Mouse (Mus musculus) heart, embryonic 10.5 days (tissue): ENCODE measurements around the gene Kif18b. TPM values are rescaled to one million over a fixed set of nuclear protein-coding genes. Genes with fewer than 3 reads are reported as not detected.

Experiments used
- DNase-seq: peaks from one replicate; pipeline ENCODE4 v3.0.0-alpha.2; 2017; ENCODE audit warnings: low spot score
- H3K27ac ChIP-seq: fragments of 300-500 bp; sonication (generic); 2 replicates; pipeline ENCODE4 v1.5.1; 2016; ENCODE audit warnings: mild to moderate bottlenecking
- H3K27me3 ChIP-seq: fragments of 300-500 bp; sonication (generic); 2 replicates; pipeline ENCODE4 v1.6.1; 2016; ENCODE audit warnings: mild to moderate bottlenecking; ENCODE audit not compliant: poor library complexity, insufficient read depth, severe bottlenecking
- H3K36me3 ChIP-seq: fragments of 300-500 bp; sonication (generic); 2 replicates; pipeline ENCODE4 v1.6.1; 2016; ENCODE audit warnings: mild to moderate bottlenecking, moderate library complexity
- H3K4me1 ChIP-seq: fragments of 300-500 bp; sonication (generic); 2 replicates; pipeline ENCODE4 v1.6.1; 2016; ENCODE audit warnings: mild to moderate bottlenecking
- H3K4me3 ChIP-seq: fragments of 300-500 bp; sonication (generic); 2 replicates; pipeline ENCODE4 v1.5.1; 2016; ENCODE audit warnings: mild to moderate bottlenecking, moderate library complexity
- H3K9me3 ChIP-seq: fragments of 300-500 bp; sonication (generic); 2 replicates; pipeline ENCODE4 v1.6.1; 2016; ENCODE audit warnings: mild to moderate bottlenecking, moderate library complexity
- WGBS: fragments of 180-500 bp; shearing (Covaris S2); methylation state at CpG from one replicate; pipeline ENCODE4 v1.1.7; 2016; 5-methylcytosine and 5-hydroxymethylcytosine counted together
- polyA plus RNA-seq: library from polyadenylated mRNA; unstranded; fragments of >200 nt; fragmentation: Nextera tagmentation; extraction: Ambion mirVana; gene quantifications from 2 replicates; pipeline ENCODE4 v1.2.1, GENCODE M21; 2016

Gene Kif18b
- polyA plus RNA-seq, 1 experiment from 2014 or later, result 12.1 TPM

DNA sequence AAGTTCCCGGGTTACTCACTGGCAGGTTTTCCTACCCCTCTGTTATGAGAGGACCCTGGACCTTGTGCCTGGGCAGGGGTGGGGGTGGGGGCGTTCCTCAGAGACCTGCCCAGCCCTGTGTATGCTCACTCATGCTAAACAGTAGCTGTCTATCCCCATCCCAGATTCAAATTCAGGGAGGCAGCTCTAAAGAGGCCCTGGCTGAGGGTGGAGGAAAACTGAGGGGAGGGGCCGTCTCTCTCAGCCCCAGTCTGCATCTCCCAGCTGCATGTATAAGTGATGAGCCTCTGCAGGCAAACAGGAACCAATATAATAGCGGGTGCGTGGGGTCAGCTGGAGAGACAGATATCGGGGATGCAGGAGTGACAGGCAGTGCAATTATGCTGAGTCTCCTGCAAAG lies 28.0 kb upstream of the Kif18b start:
- H3K27ac ChIP-seq, result no peak overlapping the region
- DNase-seq, result no peak
- H3K4me1 ChIP-seq, result peaks cover 33% of the 10 kb centered on the region
- 40% methylated on average over 6 of the region's 6 CpGs for WGBS
- H3K9me3 ChIP-seq, result no peaks in the 10 kb centered on the region
- peaks cover 86% of the 10 kb centered on the region for H3K27me3 ChIP-seq
- H3K4me3 ChIP-seq, result no peak overlapping the region
- no peaks in the 10 kb centered on the region for H3K36me3 ChIP-seq

DNA sequence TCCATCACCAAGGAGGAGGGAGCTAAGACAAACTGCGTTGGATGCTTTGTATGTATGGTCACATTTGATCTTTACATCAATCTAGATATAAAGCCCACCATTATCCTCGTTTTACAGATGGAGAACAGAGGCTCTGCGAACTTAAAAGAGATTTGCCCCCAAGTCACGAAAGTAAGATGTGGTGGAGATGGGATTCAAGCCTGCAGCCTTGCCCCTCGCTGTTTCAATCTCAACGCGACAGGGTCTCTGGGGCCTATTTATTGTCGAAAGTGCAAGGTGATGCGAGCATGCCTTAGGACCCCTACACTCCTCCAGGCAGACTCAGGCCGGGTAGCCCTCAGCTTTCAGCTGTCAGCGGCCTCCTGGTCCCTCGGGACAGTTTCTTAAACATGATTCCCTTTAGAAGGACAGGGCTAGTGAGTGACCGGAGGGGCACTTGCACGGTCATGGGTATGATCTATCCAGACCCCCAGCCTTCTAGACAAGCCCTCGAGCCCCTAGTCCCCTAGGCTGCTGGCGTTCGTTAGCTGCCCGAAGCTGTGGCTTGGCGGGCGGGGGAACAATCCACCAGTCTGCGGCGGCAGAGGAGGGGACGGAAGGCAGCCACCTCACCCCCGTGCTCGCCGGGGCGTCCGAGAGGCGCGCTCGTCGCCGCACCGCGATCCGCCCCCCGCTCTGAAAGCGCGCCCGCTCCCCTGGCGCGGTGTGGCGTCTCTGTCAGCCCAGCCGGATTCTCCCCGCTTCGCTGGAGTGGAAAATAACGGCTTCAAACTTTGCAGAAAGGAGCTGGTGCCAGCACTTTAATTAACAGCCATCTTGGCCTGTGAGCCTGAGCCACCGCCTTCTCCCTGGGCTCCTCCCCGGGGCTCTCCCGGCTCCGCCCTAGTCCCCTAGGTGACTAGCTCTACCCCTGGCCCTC lies 23.4 kb upstream of the Kif18b start:
- peak overlapping the region; percentile 80 for H3K27ac ChIP-seq
- no peak for DNase-seq
- no peaks in the 10 kb centered on the region for H3K9me3 ChIP-seq
- no peaks in the 10 kb centered on the region for H3K36me3 ChIP-seq
- under 1% methylated on average over 50 of the region's 51 CpGs for WGBS
- H3K4me3 ChIP-seq, result peak overlapping the region; percentile 66
- H3K27me3 ChIP-seq, result peaks cover 100% of the 10 kb centered on the region
- H3K4me1 ChIP-seq, result peaks cover 44% of the 10 kb centered on the region

DNA sequence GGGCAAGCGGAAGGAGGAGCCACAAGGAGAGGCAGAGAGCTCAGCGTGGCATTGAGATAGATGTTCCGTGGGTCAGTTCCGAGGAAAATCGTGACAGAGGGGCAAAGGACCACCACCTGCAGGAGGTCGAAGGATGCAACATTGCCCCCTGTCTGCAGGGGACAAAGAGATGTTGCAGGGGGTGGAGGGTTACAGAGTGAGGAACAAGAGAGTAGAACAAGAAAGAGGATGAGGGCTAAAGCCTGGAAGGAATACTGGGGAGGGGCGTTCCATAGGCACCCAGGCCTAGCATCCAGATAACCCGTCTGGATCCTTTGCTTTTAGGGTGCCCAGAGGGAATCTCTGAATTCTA lies 22.0 kb upstream of the Kif18b start:
- H3K27me3 ChIP-seq, result peaks cover 100% of the 10 kb centered on the region
- H3K27ac ChIP-seq, result no peak overlapping the region
- no peaks in the 10 kb centered on the region for H3K36me3 ChIP-seq
- DNase-seq, result no peak
- 5% methylated on average over 8 of the region's 8 CpGs for WGBS
- no peaks in the 10 kb centered on the region for H3K9me3 ChIP-seq
- peaks cover 39% of the 10 kb centered on the region for H3K4me1 ChIP-seq
- H3K4me3 ChIP-seq, result peak overlapping the region; percentile 56

DNA sequence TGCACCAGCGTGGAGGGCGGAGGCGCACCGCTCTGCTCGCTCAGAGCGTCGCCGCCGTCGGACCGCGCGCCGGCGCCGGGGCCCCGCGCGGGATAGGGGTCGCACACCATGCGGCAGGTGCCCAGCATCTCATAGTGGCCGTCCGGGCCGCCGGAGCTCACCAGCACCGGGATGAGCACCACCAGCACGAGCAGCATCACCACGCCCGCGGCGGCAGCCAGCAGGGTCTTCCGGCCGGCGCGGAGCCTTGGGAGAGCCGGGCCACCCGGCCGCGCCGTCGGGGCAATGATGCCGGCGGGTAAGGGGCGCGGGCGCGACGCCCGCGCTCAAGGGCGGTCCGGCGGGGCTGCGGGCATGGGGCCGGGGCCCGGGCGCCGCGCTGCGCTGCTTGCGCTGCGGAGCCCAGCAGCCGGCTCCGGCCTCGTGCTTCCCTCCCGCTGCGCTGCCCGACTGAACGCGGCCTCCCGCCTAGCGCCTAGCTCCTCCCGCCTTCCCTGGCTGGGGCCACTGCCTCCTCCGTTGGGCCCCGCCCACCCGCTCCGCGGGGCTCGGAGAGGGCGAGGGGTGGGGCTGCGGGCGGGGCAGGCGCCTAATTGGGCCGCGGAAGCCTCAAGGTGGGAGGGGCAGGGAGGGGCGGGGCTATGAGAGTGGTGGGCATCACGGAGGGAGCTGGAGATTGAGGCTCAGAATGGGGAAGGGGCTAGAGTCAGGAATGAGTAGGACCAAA lies 21.5 kb upstream of the Kif18b start, which contains the start of gene C1ql1:
Gene C1ql1 (minus strand): TSS at position 424 of the 727 bp plus-strand sequence.
- Histone ChIP-seq H3K36me3 (no peaks in the 10 kb centered on the region), H3K9me3 (no peaks in the 10 kb centered on the region), H3K27ac (peak within 1 kb of the TSS; percentile 83), H3K4me3 (peak within 1 kb of the TSS; percentile 56), H3K4me1 (peaks cover 39% of the 10 kb centered on the region), H3K27me3 (peaks cover 100% of the 10 kb centered on the region)
- under 1% methylated on average over 86 of the region's 87 CpGs for WGBS
- peak; percentile 92 for DNase-seq

DNA sequence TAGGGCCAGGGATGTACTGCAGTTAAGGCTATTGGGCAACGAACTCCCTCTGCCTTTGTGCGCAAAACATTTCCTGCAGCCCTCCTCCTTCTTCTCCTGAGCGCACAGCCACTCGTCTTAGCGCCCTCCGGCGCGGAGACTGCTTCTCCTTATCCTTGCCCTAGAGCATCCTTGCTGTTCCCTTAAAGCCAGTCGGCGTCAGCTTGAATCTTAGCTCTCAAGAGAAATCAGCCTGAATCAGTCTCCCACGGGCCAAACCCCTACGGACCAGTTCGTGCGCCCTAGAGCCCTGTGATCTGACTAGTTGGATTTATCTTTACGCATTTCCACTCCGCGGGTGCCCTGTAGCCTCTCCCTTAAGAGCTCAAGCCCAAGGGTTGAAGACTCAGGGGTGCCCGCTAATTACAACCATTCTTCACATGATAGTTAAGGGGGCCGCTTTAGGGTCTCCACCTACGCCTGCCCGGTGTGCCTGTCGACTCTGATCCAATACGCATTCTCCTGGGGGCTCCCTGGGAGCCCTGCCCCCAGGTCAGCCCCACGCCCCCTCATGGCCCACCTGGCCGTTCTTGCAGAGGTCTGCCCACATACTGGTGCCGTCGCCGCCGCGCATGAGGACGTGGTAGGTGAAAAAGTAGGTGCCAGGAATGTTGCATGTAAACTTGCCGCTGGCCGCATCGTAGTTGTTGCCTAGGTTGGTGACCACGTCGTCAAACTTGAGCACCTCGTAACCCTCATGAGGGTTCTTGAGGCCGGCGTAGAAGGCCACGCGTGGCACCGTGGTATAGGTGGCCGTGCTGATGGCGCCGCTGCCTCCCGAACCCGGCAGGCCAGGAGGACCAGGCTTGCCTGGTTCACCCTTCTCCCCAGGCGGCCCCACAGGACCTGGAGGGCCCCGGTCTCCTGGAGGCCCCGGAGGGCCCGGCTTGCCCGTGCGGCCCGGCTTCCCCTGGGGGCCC lies 20.7 kb upstream of the Kif18b start:
- Histone ChIP-seq H3K27me3 (peaks cover 96% of the 10 kb centered on the region), H3K9me3 (no peaks in the 10 kb centered on the region), H3K27ac (peak overlapping the region; percentile 83; the same call in 1 of the 2 replicates), H3K36me3 (no peaks in the 10 kb centered on the region), H3K4me1 (peaks cover 44% of the 10 kb centered on the region), H3K4me3 (peak overlapping the region; percentile 56)
- DNase-seq, result no peak
- WGBS, result 4% methylated on average over 54 of the region's 54 CpGs

DNA sequence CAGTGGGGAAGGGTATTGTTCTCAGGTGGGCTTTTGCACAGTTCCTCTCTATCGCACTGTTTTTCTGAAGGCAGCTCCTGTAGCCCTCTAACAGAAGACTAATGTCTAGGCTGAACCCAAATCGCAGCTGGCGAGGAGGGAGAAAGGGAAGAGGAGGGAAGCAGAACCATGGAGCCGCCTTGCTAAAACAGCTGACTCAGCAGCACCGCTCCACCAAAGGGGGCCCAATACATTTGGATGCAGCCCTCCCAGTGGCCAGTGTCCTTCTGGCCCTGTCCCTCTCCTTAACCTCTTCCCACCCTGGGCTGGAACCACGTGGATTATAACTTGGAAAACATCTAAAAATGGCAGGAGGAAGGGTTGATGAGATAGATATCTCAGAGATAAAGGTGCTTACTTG lies 16.3 kb upstream of the Kif18b start:
- no peak for DNase-seq
- WGBS, result 57% methylated on average over 6 of the region's 6 CpGs
- H3K27me3 ChIP-seq, result peaks cover 94% of the 10 kb centered on the region
- H3K9me3 ChIP-seq, result no peaks in the 10 kb centered on the region
- H3K4me3 ChIP-seq, result no peak overlapping the region
- H3K4me1 ChIP-seq, result peaks cover 44% of the 10 kb centered on the region
- H3K27ac ChIP-seq, result no peak overlapping the region
- H3K36me3 ChIP-seq, result no peaks in the 10 kb centered on the region

DNA sequence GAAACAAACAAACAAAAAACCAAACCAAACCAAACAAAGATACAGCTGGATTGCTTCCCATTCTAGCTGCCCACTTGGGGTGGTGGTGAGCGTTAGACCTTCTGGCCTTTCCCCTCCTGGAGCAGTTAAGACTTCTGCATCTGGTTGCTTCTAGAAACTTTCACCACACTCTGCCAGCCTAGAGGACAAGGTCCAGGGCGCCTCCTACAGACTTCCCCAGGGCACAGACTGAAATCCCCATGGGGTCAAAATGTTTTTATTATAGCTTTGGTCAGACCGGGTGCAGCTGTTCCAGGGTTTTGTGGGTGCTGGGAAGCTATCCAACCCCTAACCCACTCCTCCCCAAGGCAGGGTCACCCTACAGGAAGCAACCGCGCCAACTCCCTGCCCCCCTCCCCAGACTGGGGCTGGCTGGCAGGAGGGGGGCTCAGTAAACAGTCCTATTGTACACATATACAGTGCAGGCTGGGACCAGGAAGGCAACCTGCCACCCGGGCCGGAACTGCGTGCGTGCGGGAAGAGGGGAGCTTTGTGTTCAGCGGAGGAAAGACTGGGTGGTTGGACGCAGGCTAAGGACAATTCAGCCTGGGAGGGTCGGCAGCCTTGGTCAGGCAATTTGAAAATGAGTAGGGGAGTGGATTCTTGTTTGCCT lies 14.2 kb upstream of the Kif18b start:
- peaks cover 30% of the 10 kb centered on the region for H3K4me1 ChIP-seq
- H3K4me3 ChIP-seq, result no peak overlapping the region
- H3K36me3 ChIP-seq, result no peaks in the 10 kb centered on the region
- peak overlapping the region; percentile 6; the same call in 1 of the 2 replicates for H3K27ac ChIP-seq
- H3K27me3 ChIP-seq, result peaks cover 94% of the 10 kb centered on the region
- 36% methylated on average over 13 of the region's 13 CpGs for WGBS
- no peaks in the 10 kb centered on the region for H3K9me3 ChIP-seq
- no peak for DNase-seq

DNA sequence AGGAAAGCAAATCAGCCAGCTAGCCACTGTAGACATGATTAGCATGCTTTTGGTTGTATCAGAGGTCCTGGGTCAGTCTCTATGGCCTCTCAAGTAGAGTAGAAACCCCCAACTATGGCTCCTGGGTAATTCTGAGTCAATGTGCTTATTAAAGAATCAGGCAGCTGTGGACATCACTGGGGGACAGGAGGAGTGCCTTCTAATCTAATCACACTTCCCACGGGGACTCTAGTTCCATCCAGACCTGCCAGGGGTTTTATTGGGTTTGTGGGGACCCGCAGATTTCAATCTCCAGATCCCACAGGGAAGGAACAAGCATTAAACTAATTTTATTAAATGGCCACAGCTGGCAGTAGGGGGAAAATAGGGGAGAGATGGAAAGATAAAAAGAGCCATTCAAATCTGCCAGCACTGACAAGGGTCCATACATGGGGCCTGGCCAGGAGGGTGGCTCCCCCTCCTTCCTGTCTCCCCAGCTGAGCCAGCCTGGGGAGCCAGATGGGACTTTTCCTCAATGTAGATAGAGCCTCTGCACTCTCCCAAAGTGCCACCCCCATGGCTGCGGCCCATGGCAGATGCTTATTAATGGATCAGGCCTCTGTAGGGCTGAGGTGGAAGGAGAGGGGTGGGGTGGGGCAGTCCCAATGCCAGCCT lies 12.7 kb upstream of the Kif18b start:
- peaks cover 86% of the 10 kb centered on the region for H3K27me3 ChIP-seq
- WGBS, result 55% methylated on average over 3 of the region's 3 CpGs
- peaks cover 30% of the 10 kb centered on the region for H3K4me1 ChIP-seq
- no peaks in the 10 kb centered on the region for H3K36me3 ChIP-seq
- H3K4me3 ChIP-seq, result no peak overlapping the region
- H3K9me3 ChIP-seq, result no peaks in the 10 kb centered on the region
- no peak for DNase-seq
- no peak overlapping the region for H3K27ac ChIP-seq

DNA sequence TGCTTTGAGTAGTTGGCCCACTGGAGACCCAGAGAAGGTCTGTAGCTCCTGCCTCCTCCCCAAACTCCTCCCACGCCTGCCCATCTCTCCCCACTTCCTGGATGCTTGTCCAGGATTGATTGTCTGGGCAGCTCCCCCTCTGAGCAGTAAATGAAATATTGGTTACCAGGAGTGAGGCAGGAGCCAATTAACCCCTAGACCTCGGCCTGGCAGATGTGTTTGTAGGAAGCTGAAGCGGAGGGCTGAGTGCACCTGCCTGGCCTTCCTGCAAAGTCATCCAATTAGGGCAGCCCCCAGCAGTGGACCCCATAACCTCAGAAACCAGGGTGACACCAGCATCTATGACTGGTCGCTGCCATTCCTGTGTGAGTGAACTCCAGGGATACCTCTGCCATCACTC lies 11.3 kb upstream of the Kif18b start:
- no peak overlapping the region for H3K27ac ChIP-seq
- H3K36me3 ChIP-seq, result no peaks in the 10 kb centered on the region
- H3K4me3 ChIP-seq, result no peak overlapping the region
- WGBS, result 50% methylated on average over 4 of the region's 4 CpGs
- H3K27me3 ChIP-seq, result peaks cover 78% of the 10 kb centered on the region
- no peak for DNase-seq
- peaks cover 30% of the 10 kb centered on the region for H3K4me1 ChIP-seq
- H3K9me3 ChIP-seq, result no peaks in the 10 kb centered on the region

DNA sequence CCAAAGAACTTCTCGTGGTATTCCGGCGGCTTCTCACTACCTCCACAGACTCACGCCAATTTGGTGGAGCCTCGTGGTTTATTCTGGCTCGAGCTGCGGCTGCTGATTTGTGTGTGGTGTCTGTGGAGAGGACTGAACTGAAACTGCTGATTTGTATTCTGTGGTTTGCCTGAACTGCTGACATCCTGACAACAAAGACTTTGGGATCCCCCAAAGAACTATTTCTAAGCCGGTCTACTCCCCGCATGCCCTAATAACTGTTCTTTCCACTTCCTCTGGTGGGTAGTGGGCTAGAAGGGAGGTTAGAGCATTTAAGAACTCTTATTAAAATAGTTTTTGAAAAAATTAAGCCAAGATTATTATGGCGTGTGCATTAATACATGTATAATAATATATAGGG lies 5.7 kb upstream of the Kif18b start:
- Histone ChIP-seq H3K36me3 (no peaks in the 10 kb centered on the region), H3K4me1 (0 out of 2 replicates have a peak, but pooled peaks cover under 1% of the 10 kb centered on the region), H3K9me3 (no peaks in the 10 kb centered on the region), H3K4me3 (no peak overlapping the region), H3K27me3 (peaks cover 29% of the 10 kb centered on the region), H3K27ac (no peak overlapping the region)
- WGBS, result 87% methylated on average over 10 of the region's 10 CpGs
- DNase-seq, result no peak

DNA sequence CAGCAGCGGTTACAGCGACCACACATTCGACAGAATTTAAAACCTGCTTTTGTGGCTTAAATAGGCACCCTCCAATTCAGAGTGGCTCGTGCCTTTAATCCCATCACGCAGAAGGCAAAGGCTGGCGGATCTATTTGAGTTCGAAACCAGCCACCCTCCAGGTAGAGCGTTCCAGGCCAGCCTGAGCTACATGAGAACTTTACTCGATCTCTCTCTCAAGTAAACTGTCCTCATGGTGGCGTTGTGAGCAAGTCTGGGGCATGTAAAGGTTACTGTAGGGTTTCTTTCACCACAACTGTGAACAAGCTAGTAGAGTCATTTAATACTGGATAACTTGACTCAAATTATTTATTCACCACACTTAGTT lies 410 bp upstream of the Kif18b start:
- Histone ChIP-seq H3K4me3 (peak overlapping the region; percentile 87), H3K27ac (peak overlapping the region; percentile 93), H3K4me1 (peaks cover 18% of the 10 kb centered on the region), H3K9me3 (no peaks in the 10 kb centered on the region), H3K27me3 (no peaks in the 10 kb centered on the region), H3K36me3 (peaks cover 18% of the 10 kb centered on the region)
- WGBS, result 2% methylated on average over 10 of the region's 10 CpGs
- DNase-seq, result no peak

DNA sequence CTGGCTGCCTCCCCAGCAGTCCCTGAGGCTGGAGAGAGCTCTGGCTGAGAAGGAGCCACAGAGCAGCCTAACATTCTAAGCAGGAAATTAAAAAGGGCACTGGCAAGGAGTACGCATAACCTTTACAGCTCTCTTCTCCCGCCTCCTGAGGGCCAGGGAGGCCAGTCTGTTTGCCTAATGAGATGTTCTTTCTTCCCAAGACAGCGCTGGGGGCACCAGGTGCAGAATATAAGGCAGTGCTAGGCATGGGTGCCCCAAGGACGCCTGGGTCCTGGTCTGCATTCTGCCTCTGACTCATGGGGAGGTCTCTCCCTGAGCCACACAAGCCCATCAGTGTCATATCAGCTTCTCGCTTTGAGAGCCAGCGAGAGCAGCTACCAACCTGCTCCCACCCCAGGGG lies 3.4 kb downstream of the Kif18b start:
- WGBS, result 81% methylated on average over 6 of the region's 6 CpGs

More for the DNA sequence above, 3.4 kb downstream of the Kif18b start:
- H3K4me1 ChIP-seq, result peaks cover 18% of the 10 kb centered on the region
- H3K27ac ChIP-seq, result no peak overlapping the region
- no peaks in the 10 kb centered on the region for H3K27me3 ChIP-seq
- H3K36me3 ChIP-seq, result peaks cover 20% of the 10 kb centered on the region
- H3K9me3 ChIP-seq, result no peaks in the 10 kb centered on the region
- no peak overlapping the region for H3K4me3 ChIP-seq
- peak; percentile 53 for DNase-seq
